Mouse (Mus musculus): ENCODE measurements at regions not wholly inside any gene's neighbourhood (a gene's known extent, or its start where the extent isn't known, plus 50 kb on each side); places are given as distances from the start of the nearest gene placed in this dataset.

- Histone ChIP-seq H3K36me3 (ENCODE audit: control insufficient read depth, insufficient read depth) (no peaks in the 10 kb centered on the region), H3K27me3 (ENCODE audit: control insufficient read depth, insufficient read depth, insufficient read length) (no peaks in the 10 kb centered on the region), H3K79me2 (ENCODE audit: control insufficient read depth, insufficient read depth) (no peaks in the 10 kb centered on the region), H3K4me2 (ENCODE audit: low read depth) (no peak overlapping the region), H3ac (ENCODE audit: control insufficient read depth, insufficient read length) (no peak overlapping the region), H3K4me3 (no peak overlapping the region)
- TF ChIP-seq TCF12 (IDR thresholded peaks at IDR 0.05; ENCODE audit: insufficient read depth, poor library complexity, severe bottlenecking) = no peak
- TF ChIP-seq REST (IDR thresholded peaks at IDR 0.05; ENCODE audit: insufficient read depth, insufficient read length) = no peak
- TF ChIP-seq MYOG (IDR thresholded peaks at IDR 0.05; ENCODE audit: control insufficient read depth in 1 of 3, insufficient read depth in 1 of 3, insufficient read length in 2 of 3, low read depth in 2 of 3) = no peak
- no peak for TF ChIP-seq MAX (IDR thresholded peaks at IDR 0.05; ENCODE audit: low read depth)
- no peak for TF ChIP-seq USF1 (IDR thresholded peaks at IDR 0.05; ENCODE audit: low read depth)
- no peak for TF ChIP-seq TCF3 (IDR thresholded peaks at IDR 0.05; ENCODE audit: insufficient read length, low read depth)
- no peak for TF ChIP-seq SRF (IDR thresholded peaks at IDR 0.05; ENCODE audit: control insufficient read depth, insufficient read length, low read depth)
- TF ChIP-seq POLR2A (IDR thresholded peaks at IDR 0.05; ENCODE audit: insufficient read length, low read depth) = no peak
- TF ChIP-seq CEBPB (IDR thresholded peaks at IDR 0.05; ENCODE audit: insufficient read depth, poor library complexity, severe bottlenecking) = no peak
- no peak for TF ChIP-seq MYOD1 (IDR thresholded peaks at IDR 0.05; ENCODE audit: control insufficient read depth in 1 of 3, insufficient read length in 2 of 3, low read depth in 2 of 3)
- no peak for TF ChIP-seq E2F4 (IDR thresholded peaks at IDR 0.05; ENCODE audit: insufficient read depth)
- TF ChIP-seq POLR2AphosphoS2 (IDR thresholded peaks at IDR 0.05; ENCODE audit: insufficient read length, low read depth) = no peak
Measured at GRCm38 (mm10) chr9:112905955-112906354, 670.2 kb upstream of the Arpp21 start.

- Histone ChIP-seq H3K4me3 (no peak overlapping the region), H3ac (ENCODE audit: control insufficient read depth, insufficient read length) (no peak overlapping the region), H3K79me2 (ENCODE audit: control insufficient read depth, insufficient read depth) (no peaks in the 10 kb centered on the region), H3K27me3 (ENCODE audit: control insufficient read depth, insufficient read depth, insufficient read length) (no peaks in the 10 kb centered on the region), H3K4me2 (ENCODE audit: low read depth) (no peak overlapping the region), H3K36me3 (ENCODE audit: control insufficient read depth, insufficient read depth) (no peaks in the 10 kb centered on the region)
- TF ChIP-seq TCF12 (IDR thresholded peaks at IDR 0.05; ENCODE audit: insufficient read depth, poor library complexity, severe bottlenecking) = no peak
- TF ChIP-seq SRF (IDR thresholded peaks at IDR 0.05; ENCODE audit: control insufficient read depth, insufficient read length, low read depth) = no peak
- TF ChIP-seq POLR2A (IDR thresholded peaks at IDR 0.05; ENCODE audit: insufficient read length, low read depth) = no peak
- no peak for TF ChIP-seq MYOD1 (IDR thresholded peaks at IDR 0.05; ENCODE audit: control insufficient read depth in 1 of 3, insufficient read length in 2 of 3, low read depth in 2 of 3)
- TF ChIP-seq REST (IDR thresholded peaks at IDR 0.05; ENCODE audit: insufficient read depth, insufficient read length) = no peak
- TF ChIP-seq CEBPB (IDR thresholded peaks at IDR 0.05; ENCODE audit: insufficient read depth, poor library complexity, severe bottlenecking) = no peak
Measured at GRCm38 (mm10) chr9:112864921-112865320, 629.2 kb upstream of the Arpp21 start.

GRCm38 (mm10) chr9:112861136-112861535, 625.4 kb upstream of the Arpp21 start:
- H3K4me2 ChIP-seq (ENCODE audit: low read depth) = peak overlapping the region; percentile 1
- H3K36me3 ChIP-seq (ENCODE audit: control insufficient read depth, insufficient read depth) = no peaks in the 10 kb centered on the region
- H3K4me3 ChIP-seq = no peak overlapping the region
- H3K79me2 ChIP-seq (ENCODE audit: control insufficient read depth, insufficient read depth) = no peaks in the 10 kb centered on the region
- TF ChIP-seq TCF3 (IDR thresholded peaks at IDR 0.05; ENCODE audit: insufficient read length, low read depth) (no peak), SRF (IDR thresholded peaks at IDR 0.05; ENCODE audit: control insufficient read depth, insufficient read length, low read depth) (no peak), E2F4 (IDR thresholded peaks at IDR 0.05; ENCODE audit: insufficient read depth) (no peak), TCF12 (IDR thresholded peaks at IDR 0.05; ENCODE audit: insufficient read depth, poor library complexity, severe bottlenecking) (no peak), REST (IDR thresholded peaks at IDR 0.05; ENCODE audit: insufficient read depth, insufficient read length) (no peak), POLR2A (IDR thresholded peaks at IDR 0.05; ENCODE audit: insufficient read length, low read depth) (no peak), MAX (IDR thresholded peaks at IDR 0.05; ENCODE audit: low read depth) (no peak), MYOD1 (IDR thresholded peaks at IDR 0.05; ENCODE audit: control insufficient read depth in 1 of 3, insufficient read length in 2 of 3, low read depth in 2 of 3) (no peak), CEBPB (IDR thresholded peaks at IDR 0.05; ENCODE audit: insufficient read depth, poor library complexity, severe bottlenecking) (no peak), POLR2AphosphoS2 (IDR thresholded peaks at IDR 0.05; ENCODE audit: insufficient read length, low read depth) (no peak), MYOG (IDR thresholded peaks at IDR 0.05; ENCODE audit: control insufficient read depth in 1 of 3, insufficient read depth in 1 of 3, insufficient read length in 2 of 3, low read depth in 2 of 3) (no peak), USF1 (IDR thresholded peaks at IDR 0.05; ENCODE audit: low read depth) (no peak)
- no peaks in the 10 kb centered on the region for H3K27me3 ChIP-seq (ENCODE audit: control insufficient read depth, insufficient read depth, insufficient read length)
- no peak overlapping the region for H3ac ChIP-seq (ENCODE audit: control insufficient read depth, insufficient read length)

- no peaks in the 10 kb centered on the region for H3K27me3 ChIP-seq (ENCODE audit: control insufficient read depth, insufficient read depth, insufficient read length)
- no peak for TF ChIP-seq POLR2A (IDR thresholded peaks at IDR 0.05; ENCODE audit: insufficient read length, low read depth)
- no peak for TF ChIP-seq E2F4 (IDR thresholded peaks at IDR 0.05; ENCODE audit: insufficient read depth)
- TF ChIP-seq TCF3 (IDR thresholded peaks at IDR 0.05; ENCODE audit: insufficient read length, low read depth) = no peak
- TF ChIP-seq MYOD1 (IDR thresholded peaks at IDR 0.05; ENCODE audit: control insufficient read depth in 1 of 3, insufficient read length in 2 of 3, low read depth in 2 of 3) = no peak
- TF ChIP-seq MYOG (IDR thresholded peaks at IDR 0.05; ENCODE audit: control insufficient read depth in 1 of 3, insufficient read depth in 1 of 3, insufficient read length in 2 of 3, low read depth in 2 of 3) = no peak
- TF ChIP-seq POLR2AphosphoS2 (IDR thresholded peaks at IDR 0.05; ENCODE audit: insufficient read length, low read depth) = no peak
- no peak for TF ChIP-seq SRF (IDR thresholded peaks at IDR 0.05; ENCODE audit: control insufficient read depth, insufficient read length, low read depth)
- no peak for TF ChIP-seq CEBPB (IDR thresholded peaks at IDR 0.05; ENCODE audit: insufficient read depth, poor library complexity, severe bottlenecking)
- TF ChIP-seq REST (IDR thresholded peaks at IDR 0.05; ENCODE audit: insufficient read depth, insufficient read length) = no peak
- TF ChIP-seq MAX (IDR thresholded peaks at IDR 0.05; ENCODE audit: low read depth) = no peak
- TF ChIP-seq TCF12 (IDR thresholded peaks at IDR 0.05; ENCODE audit: insufficient read depth, poor library complexity, severe bottlenecking) = no peak
- no peak for TF ChIP-seq USF1 (IDR thresholded peaks at IDR 0.05; ENCODE audit: low read depth)
- no peaks in the 10 kb centered on the region for H3K36me3 ChIP-seq (ENCODE audit: control insufficient read depth, insufficient read depth)
- no peak overlapping the region for H3K4me3 ChIP-seq
- H3K4me2 ChIP-seq (ENCODE audit: low read depth) = no peak overlapping the region
- no peaks in the 10 kb centered on the region for H3K79me2 ChIP-seq (ENCODE audit: control insufficient read depth, insufficient read depth)
- H3ac ChIP-seq (ENCODE audit: control insufficient read depth, insufficient read length) = no peak overlapping the region
Measured at GRCm38 (mm10) chr9:112860307-112860893, 624.7 kb upstream of the Arpp21 start.

All from myocyte (in vitro differentiated cells).